Mouse (Mus musculus) cerebellum, adult 2 months (tissue): Measurements from ENCODE around the gene Sp2.

Experiments
- CTCF ChIP-seq: fragments of 200-500 bp; IDR thresholded peaks from 2 replicates; pipeline ENCODE4 v1.5.1; 2011; ENCODE audit warnings: low read depth, mild to moderate bottlenecking, control low read depth, low read length, moderate library complexity, borderline replicate concordance; ENCODE audit not compliant: insufficient read depth
- POLR2A ChIP-seq: fragments of 200-500 bp; IDR thresholded peaks from 2 replicates; pipeline ENCODE4 v1.6.1; 2011; ENCODE audit warnings: low read length, control low read depth, borderline replicate concordance; ENCODE audit not compliant: insufficient read depth

- TF ChIP-seq CTCF, result no peak
- no peak for TF ChIP-seq POLR2A
These were observed 3.4 kb downstream of the Sp2 start for GRCm38 (mm10) chr11:96979329-96979728.
